Mouse (Mus musculus): ENCODE results near the gene Iyd. TPM values are rescaled to one million over a fixed set of nuclear protein-coding genes. Genes with fewer than 3 reads are reported as not detected.
"Not testable (repeated sequence)": the region's sequence is repeated elsewhere in the genome, so short reads cannot be mapped to it uniquely, and the experiment has no call there.

The Iyd gene
- polyA plus RNA-seq (2012; rRNA removed) = 0.13 and 0.22 TPM in 2 replicates

GRCm38 (mm10) chr10:3540003-3540827 lies at the start of gene Iyd:
Gene Iyd, plus strand, starts transcription at chr10:3540240.
- 91% methylated on average over 16 of the region's 16 CpGs for WGBS
- H3K27ac ChIP-seq (ENCODE audit: control insufficient read depth, insufficient read depth, low read length) = no peak within 1 kb of the TSS
- TF ChIP-seq POLR2A (IDR thresholded peaks at IDR 0.05; ENCODE audit: control insufficient read depth, extremely low read depth, insufficient read depth, low read length, poor library complexity) = no peak
- no peak for TF ChIP-seq CTCF (IDR thresholded peaks at IDR 0.05; ENCODE audit: borderline replicate concordance, control insufficient read depth, extremely low read depth, insufficient read depth, low read length, poor library complexity)
- DNase-seq = no peak
- H3K4me3 ChIP-seq (ENCODE audit: control insufficient read depth, insufficient read depth, low read length) = no peak within 1 kb of the TSS
- H3K36me3 ChIP-seq (ENCODE audit: control insufficient read depth, insufficient read depth, low read length) = no peaks in the 10 kb centered on the region
- no peaks in the 10 kb centered on the region for H3K4me1 ChIP-seq (replicated peaks; ENCODE audit: control insufficient read depth, insufficient read depth, low read length)
- H3K27me3 ChIP-seq (ENCODE audit: control insufficient read depth, insufficient read depth, low read length) = no peaks in the 10 kb centered on the region

GRCm38 (mm10) chr10:3496791-3497190 lies 43.2 kb upstream of the Iyd start:
- no peak overlapping the region for H3K4me3 ChIP-seq (ENCODE audit: control insufficient read depth, insufficient read depth, low read length)
- TF ChIP-seq POLR2A (IDR thresholded peaks at IDR 0.05; ENCODE audit: control insufficient read depth, extremely low read depth, insufficient read depth, low read length, poor library complexity) (no peak), CTCF (IDR thresholded peaks at IDR 0.05; ENCODE audit: borderline replicate concordance, control insufficient read depth, extremely low read depth, insufficient read depth, low read length, poor library complexity) (no peak)

GRCm38 (mm10) chr10:3500846-3501245 lies 39.2 kb upstream of the Iyd start:
- 94% methylated on average over 6 of the region's 6 CpGs for WGBS
- H3K36me3 ChIP-seq (ENCODE audit: control insufficient read depth, insufficient read depth, low read length); H3K27ac ChIP-seq (ENCODE audit: control insufficient read depth, insufficient read depth, low read length); H3K4me3 ChIP-seq (ENCODE audit: control insufficient read depth, insufficient read depth, low read length); H3K27me3 ChIP-seq (ENCODE audit: control insufficient read depth, insufficient read depth, low read length); DNase-seq; H3K4me1 ChIP-seq (replicated peaks; ENCODE audit: control insufficient read depth, insufficient read depth, low read length): not testable (repeated sequence)

More at GRCm38 (mm10) chr10:3496791-3497190, 43.2 kb upstream of the Iyd start:
- H3K36me3 ChIP-seq (ENCODE audit: control insufficient read depth, insufficient read depth, low read length) = no peaks in the 10 kb centered on the region
- no peak for DNase-seq
- H3K27me3 ChIP-seq (ENCODE audit: control insufficient read depth, insufficient read depth, low read length) = no peaks in the 10 kb centered on the region
- no peaks in the 10 kb centered on the region for H3K4me1 ChIP-seq (replicated peaks; ENCODE audit: control insufficient read depth, insufficient read depth, low read length)
- H3K27ac ChIP-seq (ENCODE audit: control insufficient read depth, insufficient read depth, low read length) = no peak overlapping the region
- WGBS = 81% methylated on average over 2 of the region's 2 CpGs

- H3K27ac ChIP-seq (ENCODE audit: control insufficient read depth, insufficient read depth, low read length) = no peak overlapping the region
- H3K36me3 ChIP-seq (ENCODE audit: control insufficient read depth, insufficient read depth, low read length) = no peaks in the 10 kb centered on the region
- H3K4me3 ChIP-seq (ENCODE audit: control insufficient read depth, insufficient read depth, low read length) = no peak overlapping the region
- no peaks in the 10 kb centered on the region for H3K27me3 ChIP-seq (ENCODE audit: control insufficient read depth, insufficient read depth, low read length)
- TF ChIP-seq POLR2A (IDR thresholded peaks at IDR 0.05; ENCODE audit: control insufficient read depth, extremely low read depth, insufficient read depth, low read length, poor library complexity) (no peak), CTCF (IDR thresholded peaks at IDR 0.05; ENCODE audit: borderline replicate concordance, control insufficient read depth, extremely low read depth, insufficient read depth, low read length, poor library complexity) (no peak)
- H3K4me1 ChIP-seq (replicated peaks; ENCODE audit: control insufficient read depth, insufficient read depth, low read length) = peaks cover 18% of the 10 kb centered on the region
- DNase-seq = no peak
- WGBS = 67% methylated on average over 8 of the region's 8 CpGs
Measured at GRCm38 (mm10) chr10:3507484-3508221, 32.4 kb upstream of the Iyd start.

GRCm38 (mm10) chr10:3508222-3508588 lies 31.8 kb upstream of the Iyd start:
- peaks cover 19% of the 10 kb centered on the region for H3K4me1 ChIP-seq (replicated peaks; ENCODE audit: control insufficient read depth, insufficient read depth, low read length)
- DNase-seq = no peak
- 81% methylated on average over 2 of the region's 2 CpGs for WGBS
- TF ChIP-seq CTCF (IDR thresholded peaks at IDR 0.05; ENCODE audit: borderline replicate concordance, control insufficient read depth, extremely low read depth, insufficient read depth, low read length, poor library complexity) (no peak), POLR2A (IDR thresholded peaks at IDR 0.05; ENCODE audit: control insufficient read depth, extremely low read depth, insufficient read depth, low read length, poor library complexity) (no peak)
- no peaks in the 10 kb centered on the region for H3K27me3 ChIP-seq (ENCODE audit: control insufficient read depth, insufficient read depth, low read length)
- no peak overlapping the region for H3K4me3 ChIP-seq (ENCODE audit: control insufficient read depth, insufficient read depth, low read length)
- H3K36me3 ChIP-seq (ENCODE audit: control insufficient read depth, insufficient read depth, low read length) = no peaks in the 10 kb centered on the region
- H3K27ac ChIP-seq (ENCODE audit: control insufficient read depth, insufficient read depth, low read length) = no peak overlapping the region

GRCm38 (mm10) chr10:3508746-3509145 lies 31.3 kb upstream of the Iyd start:
- 74% methylated on average over 2 of the region's 2 CpGs for WGBS
- H3K27ac ChIP-seq (ENCODE audit: control insufficient read depth, insufficient read depth, low read length) = no peak overlapping the region
- H3K4me1 ChIP-seq (replicated peaks; ENCODE audit: control insufficient read depth, insufficient read depth, low read length) = peaks cover 21% of the 10 kb centered on the region
- no peaks in the 10 kb centered on the region for H3K36me3 ChIP-seq (ENCODE audit: control insufficient read depth, insufficient read depth, low read length)
- TF ChIP-seq CTCF (IDR thresholded peaks at IDR 0.05; ENCODE audit: borderline replicate concordance, control insufficient read depth, extremely low read depth, insufficient read depth, low read length, poor library complexity) (no peak), POLR2A (IDR thresholded peaks at IDR 0.05; ENCODE audit: control insufficient read depth, extremely low read depth, insufficient read depth, low read length, poor library complexity) (no peak)
- no peak for DNase-seq
- no peak overlapping the region for H3K4me3 ChIP-seq (ENCODE audit: control insufficient read depth, insufficient read depth, low read length)
- no peaks in the 10 kb centered on the region for H3K27me3 ChIP-seq (ENCODE audit: control insufficient read depth, insufficient read depth, low read length)
